Mouse (Mus musculus) lung, postnatal 0 days (tissue): ENCODE measurements around the gene Pgam5.

Source experiments
- CTCF ChIP-seq: IDR thresholded peaks from 2 replicates; pipeline ENCODE4 v1.5.1; 2016; ENCODE audit warnings: antibody characterized with exemption, mild to moderate bottlenecking
- EP300 ChIP-seq: IDR thresholded peaks from 2 replicates; pipeline ENCODE4 v1.6.1; 2016; ENCODE audit warnings: antibody characterized with exemption, mild to moderate bottlenecking, control low read depth

- TF ChIP-seq CTCF (no peak), EP300 (no peak)
Observed at GRCm38 (mm10) chr5:110276391-110276790, 6.7 kb upstream of the Pgam5 start.
